Mouse (Mus musculus) kidney, adult 2 months (tissue): ENCODE data around the gene Chka.

Experiments used
- CTCF ChIP-seq: fragments of 200-500 bp; conservative IDR thresholded peaks from 2 replicates; pipeline ENCODE4 v1.5.1; 2011; ENCODE audit warnings: low read depth, mild to moderate bottlenecking, control low read depth, low read length, moderate library complexity, mixed read lengths; ENCODE audit not compliant: insufficient read depth, insufficient read length
- POLR2A ChIP-seq: fragments of 200-500 bp; IDR thresholded peaks from one replicate; pipeline ENCODE4 v1.6.1; 2011; ENCODE audit warnings: low read depth, low read length, control low read depth

- TF ChIP-seq CTCF (no peak), POLR2A (no peak)
Measured at GRCm38 (mm10) chr19:3889096-3889495, 37.5 kb downstream of the Chka start.
